Mouse (Mus musculus): ENCODE data around the gene Cryba2. TPM values are rescaled to one million over a fixed set of nuclear protein-coding genes. Genes with fewer than 3 reads are reported as not detected.

Gene Cryba2
- polyA plus RNA-seq, 1 experiment = 3.3 TPM

GRCm38 (mm10) chr1:74882055-74882734, 10.7 kb downstream of the Cryba2 start:
- TF ChIP-seq CTCF (IDR thresholded peaks at IDR 0.05; ENCODE audit: borderline replicate concordance, insufficient read depth, low read depth, low read length) (no peak), POLR2A (IDR thresholded peaks at IDR 0.05; ENCODE audit: borderline replicate concordance, insufficient read depth, low read length) (no peak)
- H3K27ac ChIP-seq (ENCODE audit: insufficient read depth, low read length) = no peak overlapping the region
- under 1% methylated on average over 74 of the region's 74 CpGs for WGBS
- H3K4me1 ChIP-seq (ENCODE audit: control insufficient read depth, insufficient read depth, low read length) = peaks cover 5% of the 10 kb centered on the region; the same call in 1 of the 2 replicates
- H3K27me3 ChIP-seq (ENCODE audit: control insufficient read depth, insufficient read depth, low read length) = peaks cover 11% of the 10 kb centered on the region; the same call in 1 of the 2 replicates
- DNase-seq = peak; percentile 30 to 42
- peak overlapping the region; percentile 62 for H3K4me3 ChIP-seq (replicated peaks; ENCODE audit: insufficient read depth, low read depth, low read length)

GRCm38 (mm10) chr1:74880785-74881360, 12.1 kb downstream of the Cryba2 start:
- H3K27ac ChIP-seq (ENCODE audit: insufficient read depth, low read length) = no peak overlapping the region
- WGBS = 6% methylated on average over 18 of the region's 18 CpGs
- peak overlapping the region; percentile 31 for H3K4me3 ChIP-seq (replicated peaks; ENCODE audit: insufficient read depth, low read depth, low read length)
- TF ChIP-seq CTCF (IDR thresholded peaks at IDR 0.05; ENCODE audit: borderline replicate concordance, insufficient read depth, low read depth, low read length) = peak; percentile 86
- TF ChIP-seq POLR2A (IDR thresholded peaks at IDR 0.05; ENCODE audit: borderline replicate concordance, insufficient read depth, low read length) = no peak
- H3K4me1 ChIP-seq (ENCODE audit: control insufficient read depth, insufficient read depth, low read length) = peaks cover 5% of the 10 kb centered on the region; the same call in 1 of the 2 replicates
- peaks cover 10% of the 10 kb centered on the region; the same call in 1 of the 2 replicates for H3K27me3 ChIP-seq (ENCODE audit: control insufficient read depth, insufficient read depth, low read length)
- peak; percentile 77 to 81 for DNase-seq

- DNase-seq = no peak
- Histone ChIP-seq H3K4me1 (ENCODE audit: control insufficient read depth, insufficient read depth, low read length) (no peaks in the 10 kb centered on the region), H3K27ac (ENCODE audit: insufficient read depth, low read length) (no peak overlapping the region), H3K27me3 (ENCODE audit: control insufficient read depth, insufficient read depth, low read length) (no peaks in the 10 kb centered on the region; the same call in 1 of the 2 replicates), H3K4me3 (replicated peaks; ENCODE audit: insufficient read depth, low read depth, low read length) (no peak overlapping the region)
- TF ChIP-seq POLR2A (IDR thresholded peaks at IDR 0.05; ENCODE audit: borderline replicate concordance, insufficient read depth, low read length) (no peak), CTCF (IDR thresholded peaks at IDR 0.05; ENCODE audit: borderline replicate concordance, insufficient read depth, low read depth, low read length) (no peak)
- 55% methylated on average over 3 of the region's 3 CpGs for WGBS
These were observed 15.7 kb downstream of the Cryba2 start for GRCm38 (mm10) chr1:74877199-74877598.

- H3K27ac ChIP-seq (ENCODE audit: insufficient read depth, low read length) = no peak overlapping the region
- no peak for DNase-seq
- H3K4me1 ChIP-seq (ENCODE audit: control insufficient read depth, insufficient read depth, low read length) = no peaks in the 10 kb centered on the region
- H3K4me3 ChIP-seq (replicated peaks; ENCODE audit: insufficient read depth, low read depth, low read length) = no peak overlapping the region
- H3K27me3 ChIP-seq (ENCODE audit: control insufficient read depth, insufficient read depth, low read length) = no peaks in the 10 kb centered on the region
- TF ChIP-seq CTCF (IDR thresholded peaks at IDR 0.05; ENCODE audit: borderline replicate concordance, insufficient read depth, low read depth, low read length) = no peak
- TF ChIP-seq POLR2A (IDR thresholded peaks at IDR 0.05; ENCODE audit: borderline replicate concordance, insufficient read depth, low read length) = no peak
- 40% methylated on average over 2 of the region's 2 CpGs for WGBS
These were observed 20.7 kb downstream of the Cryba2 start for GRCm38 (mm10) chr1:74872218-74872617.

- Histone ChIP-seq H3K27ac (ENCODE audit: insufficient read depth, low read length) (no peak overlapping the region), H3K27me3 (ENCODE audit: control insufficient read depth, insufficient read depth, low read length) (no peaks in the 10 kb centered on the region), H3K4me3 (replicated peaks; ENCODE audit: insufficient read depth, low read depth, low read length) (no peak overlapping the region), H3K4me1 (ENCODE audit: control insufficient read depth, insufficient read depth, low read length) (no peaks in the 10 kb centered on the region)
- no peak for DNase-seq
- TF ChIP-seq CTCF (IDR thresholded peaks at IDR 0.05; ENCODE audit: borderline replicate concordance, insufficient read depth, low read depth, low read length) (peak; percentile 25; the same call in 1 of the 2 replicates), POLR2A (IDR thresholded peaks at IDR 0.05; ENCODE audit: borderline replicate concordance, insufficient read depth, low read length) (no peak)
These were observed 31.2 kb downstream of the Cryba2 start for GRCm38 (mm10) chr1:74861783-74862182.

GRCm38 (mm10) chr1:74859223-74859984, 33.5 kb downstream of the Cryba2 start:
- Histone ChIP-seq H3K4me1 (ENCODE audit: control insufficient read depth, insufficient read depth, low read length) (no peaks in the 10 kb centered on the region), H3K4me3 (replicated peaks; ENCODE audit: insufficient read depth, low read depth, low read length) (no peak overlapping the region), H3K27ac (ENCODE audit: insufficient read depth, low read length) (no peak overlapping the region), H3K27me3 (ENCODE audit: control insufficient read depth, insufficient read depth, low read length) (no peaks in the 10 kb centered on the region)
- WGBS = 36% methylated on average over 6 of the region's 6 CpGs
- DNase-seq = peak; percentile 19 to 22
- TF ChIP-seq POLR2A (IDR thresholded peaks at IDR 0.05; ENCODE audit: borderline replicate concordance, insufficient read depth, low read length) (no peak), CTCF (IDR thresholded peaks at IDR 0.05; ENCODE audit: borderline replicate concordance, insufficient read depth, low read depth, low read length) (no peak)

GRCm38 (mm10) chr1:74858805-74859204, 34.1 kb downstream of the Cryba2 start:
- no peaks in the 10 kb centered on the region for H3K4me1 ChIP-seq (ENCODE audit: control insufficient read depth, insufficient read depth, low read length)
- peak overlapping the region; percentile 64 for H3K4me3 ChIP-seq (replicated peaks; ENCODE audit: insufficient read depth, low read depth, low read length)
- no peaks in the 10 kb centered on the region for H3K27me3 ChIP-seq (ENCODE audit: control insufficient read depth, insufficient read depth, low read length)
- no peak for DNase-seq
- no peak overlapping the region for H3K27ac ChIP-seq (ENCODE audit: insufficient read depth, low read length)
- TF ChIP-seq POLR2A (IDR thresholded peaks at IDR 0.05; ENCODE audit: borderline replicate concordance, insufficient read depth, low read length) (no peak), CTCF (IDR thresholded peaks at IDR 0.05; ENCODE audit: borderline replicate concordance, insufficient read depth, low read depth, low read length) (no peak)
- 2% methylated on average over 16 of the region's 16 CpGs for WGBS
